Mouse (Mus musculus): ENCODE results near the gene Pcx.
A peak's percentile ranks its signal among the peaks of the same experiment; 100 is the strongest.

The Pcx gene

DNA sequence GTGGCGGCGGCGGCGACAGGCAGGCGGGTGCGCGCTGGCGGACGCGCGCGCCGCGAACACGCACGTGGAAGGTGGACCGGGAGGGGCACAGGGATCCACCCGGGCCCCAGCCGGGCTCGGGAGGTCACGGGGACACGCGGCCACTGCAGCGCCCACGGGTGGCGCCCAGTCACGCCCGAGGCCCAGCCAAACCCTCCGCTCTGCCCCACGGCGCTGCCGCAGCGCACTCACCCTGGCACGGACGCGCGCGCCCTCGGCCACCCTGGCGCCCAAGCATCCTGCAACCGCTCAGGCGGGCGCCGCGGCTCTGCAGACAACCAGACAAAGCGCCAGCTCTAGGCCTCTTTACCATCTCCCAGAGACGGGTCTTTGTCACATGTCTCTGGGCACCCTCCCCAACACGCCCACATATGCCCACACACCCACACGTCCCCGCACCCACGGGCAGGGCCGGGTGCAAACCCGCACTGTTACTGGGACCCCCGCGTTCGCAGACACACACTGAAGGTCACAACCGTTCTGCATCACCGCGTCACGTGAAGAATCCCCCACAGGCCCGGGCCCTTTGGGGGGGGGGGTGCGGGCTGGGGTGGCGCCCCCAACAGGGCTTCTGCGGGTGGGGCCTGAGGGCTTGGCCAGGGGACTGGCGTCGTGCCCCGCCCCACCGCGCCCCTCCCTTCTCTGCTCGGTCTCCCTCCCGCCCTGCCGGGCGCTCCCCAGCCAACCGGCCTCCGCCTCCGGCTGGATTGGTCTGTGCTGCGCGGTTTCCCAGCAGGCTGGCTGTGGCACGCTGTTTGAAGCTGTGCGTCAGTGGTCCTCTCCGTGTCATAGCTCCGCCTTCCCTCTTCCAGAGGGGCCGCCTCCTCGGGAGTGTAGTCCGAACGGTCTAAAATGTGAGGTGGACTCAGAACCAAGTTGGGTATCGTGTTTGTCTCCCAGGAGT is 105.2 kb downstream of the Pcx start, which contains the start of gene Lrfn4:
TSS of gene Lrfn4 (minus strand) at position 517 of the 943 bp plus-strand sequence.
- DNase-seq (ENCODE audit: inconsistent age in 2 of 2, low spot score in 1 of 2) = peak; percentile 90 to 92

DNA sequence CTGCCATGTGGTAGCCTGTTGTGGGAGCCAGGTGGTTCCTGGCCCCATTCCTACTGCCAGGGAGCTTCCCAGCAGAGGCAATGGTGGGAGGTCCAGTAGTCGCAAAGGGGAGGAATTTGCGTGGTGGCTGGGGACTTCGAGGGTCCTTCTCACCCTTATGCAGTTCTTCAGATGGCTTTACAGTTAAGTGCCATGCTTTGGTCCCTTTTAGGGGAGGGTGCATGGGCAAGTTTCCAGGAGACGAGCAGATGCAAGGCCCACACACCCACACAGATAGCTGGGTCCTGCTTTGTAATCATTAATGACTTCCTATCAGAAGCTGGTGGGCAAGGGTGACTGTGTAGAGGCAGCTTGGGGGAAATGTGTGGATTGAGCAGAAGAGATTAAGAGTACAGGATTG is 106.3 kb downstream of the Pcx start:
- peak in 1 of 2 experiments; percentile 38 for DNase-seq (ENCODE audit: inconsistent age in 2 of 2, low spot score in 1 of 2)

DNA sequence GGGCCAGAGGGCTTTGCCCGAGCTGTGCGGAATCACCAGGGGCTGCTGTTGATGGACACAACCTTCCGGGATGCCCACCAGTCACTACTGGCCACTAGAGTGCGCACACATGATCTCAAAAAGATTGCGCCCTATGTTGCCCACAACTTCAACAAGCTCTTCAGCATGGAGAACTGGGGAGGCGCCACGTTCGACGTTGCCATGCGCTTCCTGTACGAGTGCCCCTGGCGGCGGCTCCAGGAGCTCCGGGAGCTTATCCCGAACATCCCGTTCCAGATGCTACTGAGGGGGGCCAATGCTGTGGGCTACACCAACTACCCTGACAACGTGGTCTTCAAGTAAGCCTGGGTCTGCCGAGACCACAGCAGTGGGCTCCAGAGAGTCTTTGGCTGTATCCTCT is 107.9 kb downstream of the Pcx start:
- DNase-seq (ENCODE audit: inconsistent age in 2 of 2, low spot score in 1 of 2) = peak in 1 of 2 experiments; percentile 31

DNA sequence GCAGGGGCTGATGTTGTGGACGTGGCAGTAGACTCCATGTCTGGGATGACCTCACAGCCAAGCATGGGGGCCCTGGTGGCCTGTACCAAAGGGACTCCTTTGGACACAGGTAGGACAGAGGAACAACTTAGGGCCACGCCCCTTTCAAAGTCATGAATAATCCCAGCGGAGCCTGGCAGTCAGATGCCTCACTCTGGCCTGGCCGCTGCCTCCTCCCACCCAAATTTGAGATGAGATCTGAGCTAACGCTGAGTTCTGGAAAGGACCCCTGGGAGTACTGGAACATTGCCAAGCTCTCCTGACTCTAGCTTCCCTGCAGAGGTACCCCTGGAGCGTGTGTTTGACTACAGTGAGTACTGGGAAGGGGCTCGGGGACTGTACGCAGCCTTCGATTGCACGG is 109.2 kb downstream of the Pcx start:
- peak in 1 of 2 experiments; percentile 43 for DNase-seq (ENCODE audit: inconsistent age in 2 of 2, low spot score in 1 of 2)

DNA sequence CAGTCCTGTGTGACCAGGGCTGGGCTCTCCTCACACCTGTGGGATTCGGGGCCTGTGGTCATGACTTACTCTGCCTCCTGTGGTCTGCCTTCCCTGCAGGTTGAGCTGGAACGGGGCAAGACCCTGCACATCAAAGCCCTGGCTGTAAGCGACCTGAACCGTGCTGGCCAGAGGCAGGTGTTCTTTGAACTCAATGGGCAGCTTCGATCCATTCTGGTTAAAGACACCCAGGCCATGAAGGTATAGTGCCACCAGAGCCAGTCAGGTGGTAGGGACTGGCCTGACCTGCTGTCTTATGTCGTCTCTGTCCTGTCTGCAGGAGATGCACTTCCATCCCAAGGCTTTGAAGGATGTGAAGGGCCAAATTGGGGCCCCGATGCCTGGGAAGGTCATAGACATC is 110.4 kb downstream of the Pcx start:
- DNase-seq (ENCODE audit: inconsistent age in 2 of 2, low spot score in 1 of 2) = peak in 1 of 2 experiments; percentile 53

DNA sequence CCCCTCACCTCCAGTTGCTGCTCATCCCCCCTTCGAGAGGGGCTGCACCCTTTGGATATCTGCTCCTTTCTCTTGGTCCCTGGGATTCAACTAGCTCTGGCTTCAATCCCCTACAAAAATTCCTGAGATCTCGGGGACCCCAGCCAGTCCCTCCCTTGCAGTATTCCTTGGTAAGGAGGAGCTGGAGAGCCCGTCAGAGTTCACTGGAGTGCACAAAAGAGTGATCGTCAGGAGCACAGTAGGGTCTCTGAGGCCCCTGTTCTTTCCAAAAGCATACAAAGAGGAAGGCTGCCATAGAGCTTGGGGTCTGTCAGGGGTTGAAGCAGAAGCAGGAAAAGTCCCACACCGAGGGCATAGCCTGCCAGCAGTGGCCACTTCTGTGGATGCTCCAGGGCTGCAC is 112.5 kb downstream of the Pcx start:
- DNase-seq (ENCODE audit: inconsistent age in 2 of 2, low spot score in 1 of 2) = peak in 1 of 2 experiments; percentile 45

DNA sequence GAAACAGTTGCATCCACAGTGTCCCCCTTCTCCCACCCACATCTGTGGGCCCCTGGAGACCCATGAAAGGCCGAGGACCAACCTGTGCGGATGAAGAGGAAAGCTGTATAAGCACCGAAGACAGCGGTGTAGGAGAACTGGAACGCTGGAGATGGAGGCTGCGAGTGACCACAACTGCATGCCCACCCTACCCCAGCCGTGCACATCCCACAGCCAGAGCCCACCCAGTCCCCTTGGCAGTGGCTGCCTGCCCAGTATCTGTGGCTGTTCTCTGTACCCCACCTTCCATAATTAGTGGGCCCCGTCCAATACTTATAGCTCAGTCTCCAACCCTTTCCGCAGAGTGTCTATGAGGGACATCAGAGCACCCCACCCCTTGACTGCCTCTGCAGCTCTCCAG is 113.1 kb downstream of the Pcx start:
- peak in 1 of 2 experiments; percentile 63 for DNase-seq (ENCODE audit: inconsistent age in 2 of 2, low spot score in 1 of 2)

DNA sequence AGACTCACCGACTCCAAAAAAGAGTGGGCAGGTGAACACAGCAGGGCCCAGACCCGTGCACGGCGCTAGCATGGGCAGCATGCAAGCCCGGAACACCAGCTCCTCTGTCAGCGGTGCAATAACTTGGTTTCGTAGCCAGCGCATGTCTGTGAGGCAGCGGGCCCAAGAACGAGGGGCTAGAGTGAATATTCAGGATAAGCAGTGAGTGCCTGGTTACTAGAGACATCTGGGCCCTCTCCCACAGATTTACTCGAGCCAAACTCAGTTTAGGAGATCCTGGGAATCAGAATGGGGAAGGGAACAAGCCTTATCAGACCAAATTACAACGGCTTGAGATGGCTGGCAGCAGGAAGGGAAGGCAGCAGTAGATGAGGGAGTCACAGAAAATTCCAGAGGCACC is 113.7 kb downstream of the Pcx start:
- DNase-seq (ENCODE audit: inconsistent age in 2 of 2, low spot score in 1 of 2) = peak in 1 of 2 experiments; percentile 68

DNA sequence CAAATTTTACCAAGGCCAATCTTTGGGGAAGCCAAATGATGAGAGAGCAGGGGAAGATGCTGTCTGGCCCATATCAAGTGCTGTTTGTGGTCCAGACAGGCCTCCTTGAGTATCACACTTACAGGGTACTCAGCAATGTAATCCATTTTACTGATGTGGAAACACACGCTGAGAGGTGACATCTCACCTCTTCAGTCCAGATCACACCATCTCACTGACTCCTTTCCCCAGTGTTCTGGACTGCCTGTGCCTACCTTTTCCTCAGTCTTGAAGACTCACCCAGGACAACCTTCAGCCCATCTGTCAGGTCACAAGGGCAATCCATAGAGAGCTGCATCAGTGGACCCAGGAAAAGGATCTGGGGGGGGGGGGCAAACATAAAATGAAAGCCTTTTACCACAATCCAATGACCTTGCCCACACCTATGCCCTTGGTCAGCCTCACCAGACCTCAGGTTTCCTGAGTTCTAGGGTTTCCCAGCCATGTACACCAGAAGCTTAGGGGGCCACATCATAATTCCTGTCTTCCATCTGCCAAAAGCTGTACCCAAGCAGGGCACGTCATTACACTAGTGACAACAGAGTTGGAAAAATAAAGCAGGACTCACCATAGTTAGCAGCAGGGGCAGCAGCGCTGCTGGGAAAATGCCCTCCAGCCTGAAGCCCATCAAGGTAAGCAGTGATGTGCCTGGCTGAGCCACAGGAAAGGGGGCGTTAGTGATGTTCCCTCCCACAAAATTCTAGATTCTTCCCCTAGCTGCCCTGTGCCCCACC is 114.3 kb downstream of the Pcx start:
- no peak for DNase-seq (ENCODE audit: inconsistent age in 2 of 2, low spot score in 1 of 2)

DNA sequence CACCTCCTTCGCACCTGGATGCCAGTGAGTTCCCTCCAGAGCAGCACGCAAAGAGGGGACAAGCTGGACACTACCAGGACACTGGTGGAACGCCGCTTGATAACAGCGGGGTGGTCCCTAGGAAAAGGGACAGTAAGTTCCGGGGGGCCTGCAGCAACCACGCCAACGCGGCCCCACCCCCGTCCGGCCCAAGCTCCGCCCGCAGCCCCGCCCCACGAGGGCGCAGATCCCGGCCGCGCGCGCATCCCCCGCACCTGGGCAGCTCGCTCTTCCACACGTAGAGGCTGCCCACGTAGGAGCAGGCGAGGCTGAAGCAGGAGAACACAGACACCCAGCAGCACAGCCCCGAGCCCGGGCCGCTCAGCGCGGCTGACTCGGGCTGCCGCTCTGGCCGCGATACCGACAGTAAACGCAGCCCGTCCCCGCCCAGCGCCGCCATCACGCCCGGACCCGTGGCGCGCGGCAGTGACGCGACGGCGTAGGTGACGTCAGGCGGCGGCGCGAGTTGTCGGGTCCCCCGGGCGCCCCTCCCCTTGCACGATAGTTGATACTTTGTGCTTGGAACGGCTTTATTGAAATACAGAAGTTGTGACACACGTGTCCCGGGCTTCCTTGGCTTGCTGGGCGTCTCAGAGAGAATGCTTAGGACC is 115.0 kb downstream of the Pcx start, which contains the start of gene Rce1:
TSS of gene Rce1 (minus strand) at position 463 of the 650 bp plus-strand sequence.
- DNase-seq (ENCODE audit: inconsistent age in 2 of 2, low spot score in 1 of 2) = peak; percentile 93 to 98

DNA sequence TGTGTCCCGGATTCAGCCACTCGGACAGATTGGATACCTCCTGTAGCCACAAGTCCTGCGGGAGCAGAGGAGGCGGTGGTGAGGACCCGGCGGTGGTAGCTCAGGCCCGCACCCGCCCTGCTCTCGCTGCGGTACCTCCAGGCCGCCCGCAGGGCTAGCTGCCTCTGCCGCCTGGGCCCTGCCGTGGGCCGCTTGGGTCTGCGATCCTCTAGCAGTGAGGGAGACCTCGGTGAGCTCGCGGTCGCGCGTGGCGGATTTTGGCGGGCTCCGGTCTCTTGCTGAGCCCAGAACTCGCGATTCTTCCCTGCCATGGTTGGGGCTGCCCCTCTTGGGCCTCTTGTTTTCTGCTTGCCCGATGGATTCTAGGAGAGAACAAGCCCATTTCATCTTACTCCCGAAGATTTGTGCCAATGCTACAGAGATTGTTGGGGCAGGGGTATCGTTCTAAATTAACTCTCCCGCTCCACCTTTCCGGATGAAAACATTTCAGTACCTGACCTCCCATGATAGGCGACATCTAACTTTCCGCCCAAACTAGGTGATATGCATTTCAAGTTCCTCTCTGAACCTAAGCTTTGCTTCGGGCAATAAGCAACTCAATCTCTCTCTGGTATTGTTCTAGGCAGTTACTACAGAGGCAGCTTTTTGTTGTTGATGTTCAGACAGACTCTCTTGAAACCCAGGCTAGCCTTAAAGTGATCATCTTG is 115.7 kb downstream of the Pcx start:
- no peak for DNase-seq (ENCODE audit: inconsistent age in 2 of 2, low spot score in 1 of 2)

DNA sequence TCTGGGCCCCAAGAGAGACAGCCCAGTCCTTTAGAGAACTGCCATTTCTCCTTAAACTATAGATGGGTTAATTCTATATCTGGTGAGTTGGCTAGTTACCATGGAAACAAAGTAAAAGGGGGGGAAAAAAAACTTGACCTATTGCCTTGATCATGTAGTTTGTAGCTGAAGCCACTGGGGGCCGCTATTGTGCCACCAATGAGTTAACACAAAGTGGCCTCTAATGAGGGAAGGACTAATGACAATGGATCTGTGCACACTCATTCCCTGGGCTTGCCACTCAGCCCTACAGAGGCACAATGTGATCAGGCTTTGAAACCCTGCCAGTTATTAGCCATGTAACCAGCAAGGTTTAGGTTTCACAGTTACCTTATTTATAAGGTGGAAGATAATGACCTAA is 118.5 kb downstream of the Pcx start:
- DNase-seq (ENCODE audit: inconsistent age in 2 of 2, low spot score in 1 of 2) = peak in 1 of 2 experiments; percentile 87

DNA sequence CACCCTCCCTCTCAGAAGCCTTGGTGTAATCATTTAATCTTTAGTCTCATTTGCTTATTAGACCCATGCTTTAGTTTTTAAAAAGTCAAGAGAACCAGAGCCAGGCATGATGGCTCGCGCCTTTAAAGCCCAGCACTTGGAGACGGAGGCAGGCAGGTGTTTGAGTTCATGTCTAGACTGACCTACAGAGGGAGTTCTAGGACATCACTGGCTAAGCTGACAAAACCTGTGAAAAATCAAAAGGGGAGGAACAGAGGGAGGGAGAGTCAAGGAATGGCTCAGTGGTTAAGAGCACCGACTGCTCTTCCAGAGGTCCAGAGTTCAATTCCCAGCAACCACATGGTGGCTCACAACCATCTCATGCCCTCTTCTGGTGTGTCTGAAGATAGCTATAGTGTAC is 125.7 kb downstream of the Pcx start:
- no peak for DNase-seq (ENCODE audit: inconsistent age in 2 of 2, low spot score in 1 of 2)

DNA sequence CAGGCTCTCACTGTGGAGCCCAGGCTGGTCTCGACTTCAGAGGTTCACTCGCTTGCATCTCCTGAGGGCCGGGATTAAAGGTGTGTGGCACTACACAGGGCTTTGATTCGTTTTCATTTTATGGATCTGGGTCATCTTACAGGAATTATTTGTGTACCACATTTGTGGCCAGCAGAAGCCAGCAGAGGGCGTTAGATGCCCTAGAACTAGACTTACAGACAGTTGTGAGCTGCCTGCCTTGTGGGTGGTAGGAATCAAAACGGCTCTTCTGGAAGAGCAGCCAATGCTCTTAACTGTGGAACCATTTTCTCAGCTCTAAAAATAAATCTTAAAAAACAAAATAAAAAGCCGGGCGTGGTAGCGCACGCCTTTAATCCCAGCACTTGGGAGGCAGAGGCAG is 134.0 kb downstream of the Pcx start:
- peak; percentile 37 to 64 for DNase-seq (ENCODE audit: inconsistent age in 2 of 2, low spot score in 1 of 2)

DNA sequence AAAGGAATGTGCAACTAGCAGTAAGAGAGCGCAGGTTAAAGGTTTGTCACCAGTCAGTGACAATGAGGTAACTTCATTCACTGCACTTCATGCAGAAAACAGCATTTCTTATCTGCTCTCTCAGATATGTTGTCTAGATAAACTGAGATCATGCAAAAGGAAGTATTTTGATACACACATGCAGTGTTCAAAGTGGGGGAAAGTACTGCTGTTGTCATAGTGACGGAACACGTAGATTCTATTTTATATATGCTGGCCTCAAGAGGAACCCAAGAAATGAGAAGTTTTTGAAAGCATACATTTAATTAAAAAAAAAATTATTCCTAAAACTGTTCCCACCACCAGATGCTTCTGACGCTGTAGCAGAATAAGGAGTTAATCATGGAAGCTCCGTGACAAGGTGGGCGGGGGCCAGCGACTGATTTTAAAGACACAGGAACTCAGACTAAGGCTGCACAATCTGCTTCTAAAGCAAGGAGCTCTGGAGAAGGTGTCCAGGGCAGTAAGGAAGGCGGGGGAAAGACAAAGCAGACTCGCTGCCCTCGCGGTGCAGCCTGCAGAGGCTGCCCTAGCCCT is 136.7 kb downstream of the Pcx start:
- no peak for DNase-seq (ENCODE audit: inconsistent age in 2 of 2, low spot score in 1 of 2)

DNA sequence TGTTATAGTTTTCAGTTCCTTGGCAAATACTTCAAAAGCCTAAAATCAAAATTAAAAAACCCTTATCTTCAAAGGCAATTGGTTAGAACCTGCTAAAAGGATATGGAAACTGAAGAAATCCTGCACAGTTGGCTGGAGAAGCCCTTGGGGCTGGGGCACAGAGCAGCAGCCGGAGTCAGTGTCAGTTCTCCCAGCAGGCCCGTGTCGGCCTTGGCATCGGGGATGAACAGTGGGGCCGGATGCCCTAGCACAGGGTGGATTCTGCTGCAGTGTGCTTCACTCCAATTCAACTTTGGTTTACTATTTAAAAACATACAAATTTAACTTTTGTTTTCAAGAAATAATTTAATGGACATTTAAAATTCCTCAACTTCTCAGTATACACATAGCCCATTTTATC is 147.9 kb downstream of the Pcx start:
- no peak for DNase-seq (ENCODE audit: inconsistent age in 2 of 2, low spot score in 1 of 2)

DNA sequence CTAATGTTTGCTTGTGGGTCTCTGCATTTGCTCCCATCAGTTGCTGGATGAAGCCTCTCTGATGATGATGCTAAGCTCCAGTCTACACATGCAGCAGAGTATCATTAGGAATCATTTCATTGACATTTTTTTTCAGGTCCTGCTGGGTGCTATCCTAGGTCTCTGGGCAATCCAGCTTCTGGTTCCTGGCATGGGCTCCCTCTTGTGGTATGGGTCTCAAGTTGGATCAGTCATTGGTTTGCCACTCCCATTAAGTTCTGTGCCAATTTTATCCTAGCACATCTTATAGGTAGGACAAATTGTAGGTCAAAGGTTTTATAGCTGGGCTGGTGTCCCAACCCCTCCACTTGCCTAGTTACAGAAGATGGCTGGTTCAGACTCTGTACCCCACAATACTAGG is 156.5 kb downstream of the Pcx start:
- no peak for DNase-seq (ENCODE audit: inconsistent age in 2 of 2, low spot score in 1 of 2)

DNA sequence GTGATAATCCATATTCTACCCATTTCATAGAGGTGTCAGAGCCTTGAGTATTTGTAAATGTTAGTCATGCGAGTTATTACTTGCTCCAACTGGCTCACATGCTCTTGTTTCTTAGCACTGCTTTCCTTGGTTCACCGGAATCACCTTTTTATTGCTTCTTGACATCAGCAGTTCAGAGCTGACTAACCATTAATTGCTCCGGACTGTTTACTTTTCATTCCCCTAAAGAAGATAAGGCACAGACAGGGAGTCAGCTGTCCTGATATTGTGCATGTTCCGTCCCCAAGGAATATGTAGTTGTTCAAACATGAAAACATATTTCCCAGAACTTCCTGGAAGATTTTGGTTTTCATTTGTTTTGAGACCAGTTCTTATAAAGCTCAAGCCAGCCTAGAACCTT is 160.5 kb downstream of the Pcx start:
- no peak for DNase-seq (ENCODE audit: inconsistent age in 2 of 2, low spot score in 1 of 2)
